Mouse (Mus musculus) layer of hippocampus, adult 2 months (tissue): ENCODE measurements at regions not wholly inside any gene's neighbourhood (a gene's known extent, or its start where the extent isn't known, plus 50 kb on each side); places are given as distances from the start of the nearest gene placed in this dataset.

Source experiments
- DNase-seq, 2 experiments: peaks; one replicate each; pipeline ENCODE4 v3.0.0; 2022; ENCODE audit warnings: low spot score in 2 of 2
- H3K27ac ChIP-seq: fragments of 200-600 bp; 2 replicates; pipeline ENCODE4 v1.8.1; 2022
- H3K4me3 ChIP-seq: fragments of 200-600 bp; 2 replicates; pipeline ENCODE4 v1.8.1; 2022; ENCODE audit warnings: mild to moderate bottlenecking
- CTCF ChIP-seq: fragments of 200-600 bp; conservative IDR thresholded peaks from 2 replicates; pipeline ENCODE4 v1.8.1; 2022; ENCODE audit warnings: antibody characterized with exemption, mild to moderate bottlenecking, moderate library complexity

GRCm38 (mm10) chr13:28832855-28833699 lies 120.4 kb downstream of the Sox4 start:
- DNase-seq: peak in 1 of 2 experiments; percentile 19
- H3K4me3 ChIP-seq: no peak overlapping the region
- TF ChIP-seq CTCF: no peak
- no peak overlapping the region for H3K27ac ChIP-seq

DNA sequence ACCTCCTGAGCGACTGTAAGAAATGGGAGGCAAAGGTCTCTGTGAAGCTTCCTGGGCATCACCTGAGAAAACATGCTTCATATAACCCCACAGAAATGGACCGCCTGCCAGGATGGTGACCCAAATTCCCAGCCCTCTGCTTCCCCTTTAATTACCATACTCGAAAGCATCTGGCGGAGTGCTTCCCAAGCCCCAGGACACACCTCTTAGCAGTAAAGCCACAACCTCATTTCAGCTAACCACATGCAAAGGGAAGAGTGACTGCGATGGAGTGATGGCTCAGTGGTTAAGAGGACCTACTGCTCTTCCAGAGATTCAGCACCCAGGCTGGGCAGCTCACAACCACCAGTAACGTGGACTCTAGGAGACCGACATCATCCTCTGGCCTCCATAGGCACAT lies 127.2 kb downstream of the Sox4 start:
- TF ChIP-seq CTCF: no peak
- Histone ChIP-seq H3K4me3 (no peak overlapping the region), H3K27ac (no peak overlapping the region)
- DNase-seq: no peak

DNA sequence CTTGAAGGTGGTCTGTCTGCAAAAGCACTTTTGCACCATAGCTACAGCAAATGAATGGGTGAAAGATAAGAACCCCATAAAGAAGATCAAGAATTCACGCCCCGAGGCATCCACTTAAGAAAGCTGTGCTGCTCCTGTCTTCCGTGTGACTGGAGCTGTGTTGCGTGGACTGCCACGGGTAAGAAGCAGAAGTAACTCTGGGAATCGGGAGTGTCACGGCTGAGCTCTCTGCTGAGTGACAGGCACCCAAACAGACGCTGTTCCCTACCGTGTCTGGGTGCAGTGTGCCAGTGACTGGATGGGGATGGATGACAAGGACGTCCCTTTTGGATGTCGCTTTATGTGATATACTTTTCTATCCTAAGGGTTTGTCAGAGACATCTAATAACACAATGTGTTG lies 129.5 kb downstream of the Sox4 start:
- Histone ChIP-seq H3K4me3 (no peak overlapping the region), H3K27ac (no peak overlapping the region)
- no peak for TF ChIP-seq CTCF
- DNase-seq: no peak

DNA sequence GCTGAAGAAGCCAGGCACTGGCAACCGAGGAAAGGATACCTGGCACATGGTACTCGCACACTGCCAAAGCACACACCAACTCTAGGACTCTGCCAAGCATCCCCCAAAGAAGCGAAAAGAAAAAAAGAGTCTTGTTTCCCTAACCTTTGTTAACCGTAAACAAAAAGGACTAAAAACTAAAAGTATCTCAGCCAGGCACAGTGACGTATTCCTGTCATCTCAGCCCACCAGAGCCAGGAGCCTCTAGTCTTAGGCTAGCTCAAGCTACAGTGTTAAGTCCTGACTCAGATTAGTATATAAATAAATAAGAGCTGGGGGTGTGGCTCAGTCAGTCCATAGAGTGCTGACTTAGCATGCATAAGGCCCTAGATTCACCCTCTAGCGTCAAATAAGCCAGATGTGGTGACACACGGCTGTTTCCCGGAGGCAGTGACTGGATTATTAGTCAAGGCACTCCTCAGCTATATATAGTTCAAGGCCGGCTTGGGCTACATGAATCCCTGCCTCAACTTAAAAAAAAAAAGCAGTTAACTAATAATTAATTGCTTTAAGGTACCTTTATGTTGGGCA lies 130.1 kb downstream of the Sox4 start:
- Histone ChIP-seq H3K27ac (no peak overlapping the region), H3K4me3 (no peak overlapping the region)
- TF ChIP-seq CTCF: no peak
- DNase-seq: no peak

GRCm38 (mm10) chr13:28820868-28821533 lies 132.5 kb downstream of the Sox4 start:
- no peak for DNase-seq
- no peak for TF ChIP-seq CTCF
- no peak overlapping the region for H3K4me3 ChIP-seq
- no peak overlapping the region for H3K27ac ChIP-seq

GRCm38 (mm10) chr13:28814127-28814526 lies 139.4 kb downstream of the Sox4 start:
- no peak for DNase-seq
- Histone ChIP-seq H3K4me3 (no peak overlapping the region), H3K27ac (no peak overlapping the region)
- TF ChIP-seq CTCF: no peak

DNA sequence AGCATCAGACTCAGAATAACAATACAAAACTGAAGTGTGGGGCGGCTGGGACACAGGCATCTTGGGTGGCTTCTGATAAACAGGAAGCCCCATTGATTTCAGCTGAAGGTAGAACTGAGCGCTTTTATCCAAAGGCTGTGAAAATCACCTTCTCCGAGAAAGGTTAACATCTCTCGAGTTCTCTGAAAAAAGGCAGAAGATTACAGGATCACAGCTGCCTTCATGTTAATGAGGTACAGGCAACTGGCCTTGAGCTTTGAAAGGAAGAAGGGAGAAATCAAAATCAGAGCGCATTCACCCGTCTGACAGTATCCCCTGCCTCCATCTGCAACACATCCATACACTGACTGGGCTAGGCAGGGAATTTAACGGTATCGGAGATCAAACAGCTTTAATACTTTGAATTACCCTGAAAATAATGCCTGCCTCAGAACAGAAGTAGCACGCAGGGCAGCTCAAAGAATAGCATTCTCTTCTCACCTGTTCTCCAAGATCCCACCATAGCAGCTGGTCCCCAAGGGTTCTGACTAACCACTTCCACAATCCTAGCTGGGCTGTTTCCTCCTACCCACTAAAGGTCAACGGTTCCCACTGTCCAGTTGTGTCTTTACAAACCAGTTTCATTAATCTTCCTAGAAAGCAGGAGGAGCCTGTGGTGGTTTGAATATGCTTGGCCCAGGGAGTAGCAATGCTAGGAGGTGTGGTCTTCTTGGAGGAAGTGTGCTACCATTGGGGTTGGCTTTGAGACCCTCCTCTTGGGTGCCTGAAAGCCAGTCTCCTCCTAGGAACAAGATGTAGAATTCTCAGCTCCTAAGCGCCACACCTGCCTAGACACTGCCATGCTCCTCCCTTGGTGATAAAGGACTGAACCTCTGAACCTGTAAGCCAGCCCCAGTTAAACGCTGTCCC lies 141.6 kb downstream of the Sox4 start:
- DNase-seq: no peak
- Histone ChIP-seq H3K27ac (no peak overlapping the region), H3K4me3 (no peak overlapping the region)
- TF ChIP-seq CTCF: no peak

DNA sequence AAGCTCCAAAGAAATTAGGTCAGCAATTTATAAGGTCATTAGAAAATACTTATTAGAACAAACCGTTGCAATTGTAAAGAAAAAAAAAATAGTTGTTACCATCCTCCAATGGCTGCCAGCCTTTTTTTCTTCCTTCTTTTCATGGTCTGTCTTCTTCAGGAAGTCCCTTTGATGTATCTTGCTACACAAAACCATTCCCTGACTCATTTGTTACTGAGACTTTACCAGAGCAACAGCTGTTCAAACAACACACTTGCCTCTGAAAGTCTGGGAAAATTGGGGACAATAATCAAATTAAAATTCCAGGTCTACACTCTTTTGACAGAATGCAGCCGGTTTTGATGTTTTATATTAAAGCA lies 142.5 kb downstream of the Sox4 start:
- TF ChIP-seq CTCF: no peak
- Histone ChIP-seq H3K4me3 (no peak overlapping the region), H3K27ac (no peak overlapping the region)
- DNase-seq: no peak

GRCm38 (mm10) chr13:28810326-28811080 lies 143.0 kb downstream of the Sox4 start:
- Histone ChIP-seq H3K4me3 (no peak overlapping the region), H3K27ac (no peak overlapping the region)
- DNase-seq: no peak
- peak; percentile 45 for TF ChIP-seq CTCF

DNA sequence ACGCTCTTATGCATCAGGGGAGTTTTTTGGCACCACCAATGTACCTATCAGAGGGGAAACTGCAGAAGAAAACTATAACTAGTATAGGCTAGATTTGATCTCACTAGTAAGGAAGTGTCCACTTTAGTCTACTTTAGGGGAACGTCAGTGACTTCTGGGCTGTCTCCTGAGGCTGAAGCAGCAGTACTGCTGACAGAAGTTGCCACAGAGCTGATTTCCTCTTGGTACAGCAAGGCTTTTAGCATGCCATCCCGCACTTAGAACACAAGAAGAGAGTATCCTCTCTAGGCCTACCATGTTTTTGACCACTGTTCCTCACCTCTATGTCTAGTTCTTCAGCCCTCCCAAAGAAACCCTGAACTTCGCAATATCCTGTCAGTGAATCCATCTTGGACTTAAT lies 148.2 kb downstream of the Sox4 start:
- TF ChIP-seq CTCF: no peak
- H3K4me3 ChIP-seq: no peak overlapping the region
- no peak overlapping the region for H3K27ac ChIP-seq
- no peak for DNase-seq

- TF ChIP-seq CTCF: no peak
- no peak overlapping the region for H3K27ac ChIP-seq
Observed at GRCm38 (mm10) chr13:28801210-28801954, 152.1 kb downstream of the Sox4 start.

DNA sequence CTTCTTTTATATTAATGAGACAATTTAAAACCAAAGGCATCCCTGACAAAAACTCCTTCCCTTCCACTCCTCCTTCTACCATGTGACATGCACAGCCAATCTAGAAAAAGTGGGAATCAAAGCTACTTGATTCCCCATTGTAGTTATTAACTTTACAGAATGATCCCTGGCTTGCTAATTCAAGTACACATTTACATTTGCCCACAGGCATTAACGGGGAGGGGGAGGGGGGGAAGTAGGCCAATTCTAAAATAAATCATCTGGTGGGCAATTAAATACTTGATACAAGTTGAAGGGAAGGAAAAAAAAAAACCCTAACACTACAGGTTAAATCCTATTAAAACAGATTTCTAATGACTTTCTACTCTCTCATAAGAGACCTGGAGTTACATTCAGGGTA lies 152.8 kb downstream of the Sox4 start:
- no peak for TF ChIP-seq CTCF
- DNase-seq: no peak
- Histone ChIP-seq H3K27ac (no peak overlapping the region), H3K4me3 (no peak overlapping the region)

More at GRCm38 (mm10) chr13:28801210-28801954, 152.1 kb downstream of the Sox4 start:
- no peak overlapping the region for H3K4me3 ChIP-seq
- DNase-seq: no peak
